Mouse (Mus musculus): Measurements from ENCODE around the gene Pcsk5. TPM values are rescaled to one million over a fixed set of nuclear protein-coding genes. Genes with fewer than 3 reads are reported as not detected.
"Not testable (repeated sequence)": the region's sequence is repeated elsewhere in the genome, so short reads cannot be mapped to it uniquely, and the experiment has no call there.

Pcsk5 gene
- total RNA-seq, 2 experiments from 2014 or later: 2.6 to 2.9 TPM

- no peak for DNase-seq (ENCODE audit: low spot score)
- intact Hi-C loops (cut with DNase I): no loop called here
These were observed 345.4 kb downstream of the Pcsk5 start for GRCm38 (mm10) chr19:17491822-17492544.

DNA sequence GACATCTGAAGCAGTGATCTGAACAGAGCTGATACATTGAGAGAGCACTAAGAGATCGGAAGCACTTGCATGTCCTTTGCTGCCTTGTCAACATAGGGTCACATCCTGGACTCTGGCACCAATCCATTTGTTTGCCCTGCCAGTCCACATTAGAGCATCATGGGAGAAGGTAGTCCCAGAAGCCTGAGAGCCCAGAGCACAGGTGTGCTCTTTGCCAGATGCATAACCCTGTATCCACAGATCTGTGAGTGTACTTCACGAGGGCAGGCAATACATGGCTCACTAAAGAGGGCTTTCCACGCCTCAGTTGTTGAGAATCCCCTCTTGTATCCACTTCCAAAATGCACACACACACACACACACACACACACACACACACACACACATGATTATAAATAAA is 346.1 kb downstream of the Pcsk5 start:
- intact Hi-C loops (cut with DNase I): no loop called here
- no peak for DNase-seq (ENCODE audit: low spot score)

GRCm38 (mm10) chr19:17489866-17490141 is 347.6 kb downstream of the Pcsk5 start:
- intact Hi-C loops (cut with DNase I): no loop called here
- no peak for DNase-seq (ENCODE audit: low spot score)

DNA sequence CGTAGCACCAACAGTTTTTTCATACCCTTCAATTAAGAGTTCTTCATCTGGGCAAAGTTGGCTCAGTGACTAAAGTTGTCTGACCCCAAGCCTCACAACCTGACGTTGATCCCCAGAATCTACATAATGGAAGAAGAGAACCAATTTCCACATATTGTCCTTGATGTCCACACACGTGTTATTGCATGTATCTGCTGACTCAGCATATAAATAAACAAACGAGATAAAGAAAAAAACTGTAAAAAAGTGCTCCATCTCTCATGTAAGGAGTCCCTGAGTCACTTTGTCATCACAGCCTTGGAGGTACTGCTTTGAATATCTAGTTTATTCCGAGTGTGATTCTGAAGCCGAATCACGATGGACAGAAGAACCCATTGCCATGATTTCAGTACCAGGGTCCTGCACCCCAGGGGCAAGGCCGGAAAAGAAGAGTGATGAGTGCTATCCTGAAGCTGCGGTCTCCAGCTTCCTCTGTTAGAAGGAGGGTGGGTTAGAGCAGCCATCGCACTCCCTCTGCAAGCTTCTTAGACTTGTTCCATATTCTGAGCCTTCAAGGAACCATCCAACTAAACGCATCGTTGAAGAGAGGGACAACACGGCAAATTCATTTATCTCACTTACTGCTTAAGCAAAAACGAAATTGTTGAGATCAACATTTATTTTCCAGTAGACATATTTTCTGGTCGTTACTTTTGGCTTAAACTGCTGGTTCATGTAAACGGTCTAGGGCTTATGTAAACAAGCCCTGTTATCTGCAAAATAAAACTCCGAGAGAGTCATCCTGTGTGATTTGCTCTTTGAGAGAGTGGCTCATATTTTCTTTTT is 348.2 kb downstream of the Pcsk5 start:
- intact Hi-C loops (cut with DNase I): no loop called here

DNA sequence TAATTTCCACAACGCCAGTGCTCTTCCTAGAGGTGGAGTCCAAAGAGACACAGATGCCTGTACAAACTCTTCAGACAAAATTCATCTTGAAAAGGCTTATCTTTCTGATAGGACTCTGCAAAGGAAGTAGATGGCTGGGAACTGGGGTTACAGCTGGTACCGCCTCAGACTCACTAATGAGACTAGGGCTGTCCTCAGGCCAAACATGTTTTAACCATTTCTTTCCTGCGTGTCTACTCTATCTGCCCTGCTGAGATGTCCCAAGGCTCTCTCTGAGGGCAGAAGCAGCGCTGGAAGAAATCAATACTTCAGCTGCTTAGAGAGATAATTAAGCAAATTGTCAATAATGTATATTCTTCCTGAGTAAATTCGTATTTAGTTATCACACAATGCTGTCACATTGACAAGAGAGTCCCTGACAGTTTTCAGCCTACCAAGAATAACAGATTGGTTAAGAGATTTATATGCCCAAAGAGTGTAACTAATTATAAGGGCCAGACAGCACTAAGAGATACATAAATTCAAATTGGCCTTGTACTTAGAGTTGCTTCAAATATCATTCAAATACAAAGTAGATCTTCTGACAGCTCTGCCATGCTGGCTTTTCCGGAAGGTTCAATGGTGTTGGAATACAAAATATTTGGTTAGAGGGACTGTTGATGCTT is 355.2 kb downstream of the Pcsk5 start:
- intact Hi-C loops (cut with DNase I): no loop called here
- no peak for DNase-seq (ENCODE audit: low spot score)

More for the DNA sequence above, 348.2 kb downstream of the Pcsk5 start:
- no peak for DNase-seq (ENCODE audit: low spot score)

DNA sequence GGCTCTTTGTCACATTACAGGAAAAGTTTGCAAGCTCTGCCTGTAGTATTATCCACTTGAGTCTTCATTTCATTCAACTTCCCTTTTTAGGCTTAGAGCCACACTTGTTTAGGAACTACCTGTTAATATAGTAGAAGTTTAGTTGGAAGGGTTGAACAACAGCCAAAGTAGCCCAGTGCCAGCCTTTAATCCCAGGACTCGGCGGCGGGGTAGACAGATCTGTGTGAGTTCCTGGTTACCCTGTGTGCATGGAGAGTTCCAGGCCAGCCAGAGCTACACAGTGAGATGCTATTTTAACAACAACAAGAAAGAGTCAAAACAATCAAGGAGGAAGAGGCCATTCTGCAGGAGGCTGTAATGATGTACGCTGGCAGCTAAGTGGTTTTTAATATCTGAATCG is 358.0 kb downstream of the Pcsk5 start:
- intact Hi-C loops (cut with DNase I): loop anchor here (10.0 kb wide), 2 partner anchors 355 to 795 kb away; partner anchors contain the start of gene Pcsk5

GRCm38 (mm10) chr19:17476021-17476420 is 361.4 kb downstream of the Pcsk5 start:
- intact Hi-C loops (cut with DNase I): loop anchor here (10.0 kb wide), 2 partner anchors 359 to 799 kb away; partner anchors contain the start of gene Pcsk5
- DNase-seq (ENCODE audit: low spot score): no peak

More for the DNA sequence above, 358.0 kb downstream of the Pcsk5 start:
- DNase-seq (ENCODE audit: low spot score): no peak

DNA sequence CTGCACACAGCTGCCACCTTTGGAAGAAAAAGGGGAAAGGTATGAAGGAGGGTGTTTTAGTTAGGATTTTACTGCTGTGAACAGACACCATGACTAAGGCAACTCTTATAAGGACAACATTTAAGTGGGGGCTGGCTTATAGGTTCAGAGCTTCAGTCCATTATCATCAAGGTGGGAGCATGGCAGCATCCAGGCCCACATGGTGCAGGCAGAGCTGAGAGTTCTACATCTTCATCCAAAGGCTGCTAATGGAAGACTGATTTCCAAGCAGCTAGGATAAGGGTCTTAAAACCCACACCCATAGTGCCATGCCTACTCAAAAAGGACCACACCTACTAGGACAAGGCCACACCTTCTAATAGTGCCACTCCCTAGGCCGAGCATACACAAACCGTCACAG is 364.3 kb downstream of the Pcsk5 start:
- DNase-seq (ENCODE audit: low spot score): not testable (repeated sequence)
- intact Hi-C loops (cut with DNase I): loop anchor here (10.0 kb wide), 2 partner anchors 362 to 802 kb away; partner anchors contain the start of gene Pcsk5

- intact Hi-C loops (cut with DNase I): loop anchor here (10.0 kb wide), 2 partner anchors 363 to 803 kb away; partner anchors contain the start of gene Pcsk5
- peak; percentile 6 for DNase-seq (ENCODE audit: low spot score)
These were observed 365.6 kb downstream of the Pcsk5 start for GRCm38 (mm10) chr19:17471861-17472260.

- intact Hi-C loops (cut with DNase I): loop anchor here (10.0 kb wide), 2 partner anchors 364 to 804 kb away; partner anchors contain the start of gene Pcsk5
- DNase-seq (ENCODE audit: low spot score): no peak
These were observed 366.2 kb downstream of the Pcsk5 start for GRCm38 (mm10) chr19:17471196-17471595.

GRCm38 (mm10) chr19:17467556-17468211 is 369.7 kb downstream of the Pcsk5 start:
- no peak for DNase-seq (ENCODE audit: low spot score)
- intact Hi-C loops (cut with DNase I): loop anchor here (2.0 kb wide), 1 partner anchor 1081 kb away; no protein-coding TSS in a partner anchor

- intact Hi-C loops (cut with DNase I): no loop called here
- DNase-seq (ENCODE audit: low spot score): no peak
These were observed 385.4 kb downstream of the Pcsk5 start for GRCm38 (mm10) chr19:17452001-17452400.

GRCm38 (mm10) chr19:17443581-17443980 is 393.9 kb downstream of the Pcsk5 start:
- intact Hi-C loops (cut with DNase I): no loop called here
- no peak for DNase-seq (ENCODE audit: low spot score)

DNA sequence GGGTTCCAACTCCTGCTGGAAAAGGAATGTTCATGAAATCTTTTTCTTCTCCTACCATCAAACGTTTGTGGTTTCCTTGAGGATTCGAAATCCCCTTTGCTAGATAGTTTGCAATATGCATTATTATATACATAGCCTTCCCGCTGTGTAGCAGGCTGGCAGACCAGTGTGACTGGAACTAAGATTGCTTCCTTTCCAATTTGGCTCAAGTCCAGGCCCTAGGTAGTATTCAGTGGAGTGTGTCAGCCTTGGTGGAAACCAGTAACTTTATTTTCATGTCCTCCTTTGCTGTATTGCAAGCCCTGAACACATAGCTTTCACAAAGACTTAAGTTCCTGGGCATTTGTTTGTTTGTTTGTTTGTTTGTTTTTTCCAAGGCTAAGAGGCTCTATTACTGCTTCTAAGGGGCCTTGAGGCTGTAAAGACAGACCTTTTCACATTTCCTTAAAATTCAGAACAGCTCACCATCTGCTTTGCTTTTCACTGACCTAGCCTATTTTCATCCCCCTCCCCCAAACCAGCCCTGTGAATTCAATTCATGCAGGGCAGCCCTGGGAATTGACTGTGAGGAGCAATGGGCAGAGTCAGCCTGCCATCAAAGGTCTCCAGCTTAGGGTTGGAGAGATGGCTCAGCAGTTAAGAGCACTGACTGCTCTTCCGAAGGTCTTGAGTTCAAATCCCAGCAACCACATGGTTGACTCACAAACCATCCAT is 397.8 kb downstream of the Pcsk5 start:
- DNase-seq (ENCODE audit: low spot score): no peak
- intact Hi-C loops (cut with DNase I): no loop called here

DNA sequence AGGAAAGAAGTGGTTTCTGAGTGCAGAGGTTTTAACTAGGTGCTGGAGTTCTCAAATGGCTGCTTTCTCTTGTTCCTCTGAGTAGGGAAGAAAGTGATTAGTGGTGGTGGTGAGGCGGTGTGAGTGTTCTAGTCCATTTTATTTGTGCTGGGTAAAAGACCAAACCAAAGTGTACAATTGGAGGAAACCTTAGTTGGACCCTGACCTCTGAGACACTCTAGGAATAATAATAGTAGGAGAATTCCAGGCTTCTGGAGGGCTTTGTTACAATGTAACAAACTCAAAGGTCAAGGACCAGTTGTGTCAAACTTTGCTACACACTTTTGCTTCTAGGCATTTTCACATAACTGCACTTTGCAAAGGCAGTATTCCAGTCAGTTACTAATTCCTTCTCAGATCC is 400.8 kb downstream of the Pcsk5 start:
- DNase-seq (ENCODE audit: low spot score): no peak
- intact Hi-C loops (cut with DNase I): no loop called here

- intact Hi-C loops (cut with DNase I): no loop called here
- DNase-seq (ENCODE audit: low spot score): no peak
These were observed 408.9 kb downstream of the Pcsk5 start for GRCm38 (mm10) chr19:17428561-17428914.

GRCm38 (mm10) chr19:17427824-17428560 is 409.4 kb downstream of the Pcsk5 start:
- DNase-seq (ENCODE audit: low spot score): no peak
- intact Hi-C loops (cut with DNase I): no loop called here

GRCm38 (mm10) chr19:17423306-17423705 is 414.1 kb downstream of the Pcsk5 start:
- no peak for DNase-seq (ENCODE audit: low spot score)
- intact Hi-C loops (cut with DNase I): no loop called here

DNA sequence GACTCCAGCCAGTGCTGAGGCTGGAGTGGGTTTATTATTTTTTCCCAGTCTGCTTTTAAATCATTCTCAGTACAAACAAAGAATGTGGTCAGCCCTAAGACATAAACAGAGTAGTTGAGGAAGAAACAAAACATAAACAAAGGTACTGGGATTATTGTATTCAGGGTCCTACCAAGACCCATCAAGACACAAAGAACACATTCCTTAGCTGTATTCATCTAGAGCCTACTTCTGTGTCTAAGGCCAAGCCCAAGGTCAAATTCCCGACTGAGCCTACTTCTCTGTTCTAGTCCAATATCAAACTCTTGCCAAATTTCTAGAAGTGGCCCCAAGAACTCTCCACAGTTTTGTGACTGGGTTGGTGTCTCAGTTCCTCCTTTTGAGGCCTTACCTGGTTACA is 419.6 kb downstream of the Pcsk5 start:
- intact Hi-C loops (cut with DNase I): no loop called here
- DNase-seq (ENCODE audit: low spot score): no peak

Measured in heart, postnatal 25 days (tissue).